ENCODE assay signal across 12 mouse cellular contexts in genomic region chr16:43592801-43593200, GRCm38 (mm10).
DNase-seq lines count a peak whose midpoint lies in the region; ATAC-seq and TF ChIP-seq lines count a peak whose summit lies in the region.
"Had no signal": no experiment of that assay in that cellular context is flagged by ENCODE, and none has a peak within 500 bp of the region (broad histone marks: within the 10 kb centered on the region; RNA-seq: fewer than 3 reads in every experiment).

No protein-coding gene starts in this region.

- TF ChIP-seq POLR2A in myocyte (IDR thresholded peaks at IDR 0.05; ENCODE audit: insufficient read length, low read depth): no peak

- H3K4me3 ChIP-seq in heart, embryonic 11.5 days (ENCODE audit: low read depth, low read length): no peak overlapping the region
- no peak overlapping the region for H3K4me3 ChIP-seq in myocyte
- H3K4me3 ChIP-seq: limb, embryonic 15.5 days had no signal

- WGBS in heart, embryonic 11.5 days (ENCODE audit: insufficient replicate concordance): 4% methylated on average over 1 of the region's 1 CpGs

- H3K9ac ChIP-seq in heart, embryonic 11.5 days (ENCODE audit: low read depth, low read length): no peak overlapping the region
- H3K9ac ChIP-seq: limb, embryonic 15.5 days had no signal

- H3K4me1 ChIP-seq in heart, embryonic 11.5 days (ENCODE audit: control insufficient read depth, insufficient read depth, low read length): peaks cover 19% of the 10 kb centered on the region
- H3K4me1 ChIP-seq: limb, embryonic 15.5 days had no signal

- H3K36me3 ChIP-seq in heart, embryonic 11.5 days (ENCODE audit: control insufficient read depth, insufficient read depth, low read length): no peaks in the 10 kb centered on the region
- no peaks in the 10 kb centered on the region for H3K36me3 ChIP-seq in myocyte (ENCODE audit: control insufficient read depth, insufficient read depth)
- H3K36me3 ChIP-seq: G1E; limb, embryonic 15.5 days had no signal

- ATAC-seq in heart, embryonic 11.5 days (replicated peaks; ENCODE audit: insufficient number of reproducible peaks, low FRiP score, low TSS enrichment): no peak

- no peak overlapping the region for H3K4me2 ChIP-seq in heart, embryonic 11.5 days
- H3K4me2 ChIP-seq in myocyte (ENCODE audit: low read depth): peak overlapping the region; percentile 38
- H3K4me2 ChIP-seq: limb, embryonic 15.5 days had no signal

- no peaks in the 10 kb centered on the region for H3K9me3 ChIP-seq in heart, embryonic 11.5 days (replicated peaks; ENCODE audit: control insufficient read depth, low read length)
- H3K9me3 ChIP-seq: G1E; limb, embryonic 15.5 days had no signal

- H3K27me3 ChIP-seq in heart, embryonic 11.5 days (ENCODE audit: control insufficient read depth, insufficient read depth, low read length): no peaks in the 10 kb centered on the region
- H3K27me3 ChIP-seq in myocyte (ENCODE audit: control insufficient read depth, insufficient read depth, insufficient read length): no peaks in the 10 kb centered on the region
- H3K27me3 ChIP-seq: limb, embryonic 15.5 days had no signal

- no peaks in the 10 kb centered on the region for H3K79me2 ChIP-seq in myocyte (ENCODE audit: control insufficient read depth, insufficient read depth)

- DNase-seq in heart, adult 11 months: peak; percentile 69
- peak; percentile 32 for DNase-seq in lung, postnatal 10 days
- DNase-seq in lung, postnatal 25 days (ENCODE audit: low spot score): no peak
- DNase-seq in brain, adult 2 months (ENCODE audit: low read depth, low spot score): peak; percentile 66
- DNase-seq in right cerebral cortex, postnatal 25 days: no peak
- no peak for DNase-seq in layer of hippocampus, postnatal 10 days (ENCODE audit: low spot score in 2 of 2)
- DNase-seq: kidney, postnatal 25 days; thymus, postnatal 14 days had no signal

- H3K27ac ChIP-seq in heart, embryonic 11.5 days (ENCODE audit: low read depth, low read length): no peak overlapping the region
- H3K27ac ChIP-seq: limb, embryonic 15.5 days had no signal

- no peak overlapping the region for H3ac ChIP-seq in myocyte (ENCODE audit: control insufficient read depth, insufficient read length)

TF ChIP-seq in myocyte, 11 proteins besides CTCF, POLR2A, EP300 and RAD21:
- TF ChIP-seq MAX (IDR thresholded peaks at IDR 0.05; ENCODE audit: low read depth) (no peak), USF1 (IDR thresholded peaks at IDR 0.05; ENCODE audit: low read depth) (no peak), TCF12 (IDR thresholded peaks at IDR 0.05; ENCODE audit: insufficient read depth, poor library complexity, severe bottlenecking) (no peak), CEBPB (IDR thresholded peaks at IDR 0.05; ENCODE audit: insufficient read depth, poor library complexity, severe bottlenecking) (no peak), POLR2AphosphoS2 (IDR thresholded peaks at IDR 0.05; ENCODE audit: insufficient read length, low read depth) (no peak), MYOG (IDR thresholded peaks at IDR 0.05; ENCODE audit: control insufficient read depth in 1 of 3, insufficient read depth in 1 of 3, insufficient read length in 2 of 3, low read depth in 2 of 3) (no peak), E2F4 (IDR thresholded peaks at IDR 0.05; ENCODE audit: insufficient read depth) (no peak), REST (IDR thresholded peaks at IDR 0.05; ENCODE audit: insufficient read depth, insufficient read length) (no peak), TCF3 (IDR thresholded peaks at IDR 0.05; ENCODE audit: insufficient read length, low read depth) (no peak), SRF (IDR thresholded peaks at IDR 0.05; ENCODE audit: control insufficient read depth, insufficient read length, low read depth) (no peak), MYOD1 (IDR thresholded peaks at IDR 0.05; ENCODE audit: control insufficient read depth in 1 of 3, insufficient read length in 2 of 3, low read depth in 2 of 3) (no peak)

Comparison
In these comparisons a context has a peak if more than half of its experiments do, and no peak if none do; other contexts are left out.
1. DNase-seq: peak in heart, adult 11 months (single experiment), lung, postnatal 10 days (single experiment) and brain, adult 2 months (single experiment); none in lung, postnatal 25 days (single experiment), right cerebral cortex, postnatal 25 days (single experiment) and layer of hippocampus, postnatal 10 days (0 of 2).